Mouse (Mus musculus): ENCODE data around the gene Kif18a. TPM values are rescaled to one million over a fixed set of nuclear protein-coding genes. Genes with fewer than 3 reads are reported as not detected.

The Kif18a gene
- 5.6 and 8.1 TPM in 2 replicates for polyA plus RNA-seq (2015; fragmentation: Nextera tagmentation; extraction: Ambion mirVana)

GRCm38 (mm10) chr2:109280600-109281340 lies at the start of gene Kif18a, which contains the start of gene Mettl15:
Gene Kif18a (plus strand): TSS chr2:109280738.
Gene Mettl15 (minus strand): TSS chr2:109280748.
- Histone ChIP-seq H3K4me1 (replicated peaks) (peaks cover 20% of the 10 kb centered on the region), H3K4me3 (peak within 1 kb of the TSS; percentile 82), H3K9ac (peak within 1 kb of the TSS; percentile 62), H3K36me3 (no peaks in the 10 kb centered on the region), H3K9me3 (no peaks in the 10 kb centered on the region), H3K4me2 (peak within 1 kb of the TSS; percentile 91), H3K27me3 (no peaks in the 10 kb centered on the region), H3K27ac (replicated peaks) (peak within 1 kb of the TSS; percentile 82)
- ATAC-seq (ENCODE audit: low FRiP score, low read depth), result peak; percentile 99
- WGBS, result under 1% methylated on average over 51 of the region's 51 CpGs

GRCm38 (mm10) chr2:109233876-109234275 lies 46.7 kb upstream of the Kif18a start:
- no peak overlapping the region for H3K9ac ChIP-seq
- H3K4me1 ChIP-seq (replicated peaks), result no peaks in the 10 kb centered on the region
- no peaks in the 10 kb centered on the region for H3K9me3 ChIP-seq
- WGBS, result 81% methylated on average over 4 of the region's 4 CpGs
- no peaks in the 10 kb centered on the region for H3K36me3 ChIP-seq
- ATAC-seq (ENCODE audit: low FRiP score, low read depth), result no peak
- H3K4me2 ChIP-seq, result no peak overlapping the region
- H3K27ac ChIP-seq (replicated peaks), result no peak overlapping the region
- no peaks in the 10 kb centered on the region for H3K27me3 ChIP-seq
- no peak overlapping the region for H3K4me3 ChIP-seq

- no peak overlapping the region for H3K4me3 ChIP-seq
- no peak overlapping the region for H3K4me2 ChIP-seq
- H3K9me3 ChIP-seq, result no peaks in the 10 kb centered on the region
- no peaks in the 10 kb centered on the region for H3K36me3 ChIP-seq
- no peaks in the 10 kb centered on the region for H3K4me1 ChIP-seq (replicated peaks)
- ATAC-seq (ENCODE audit: low FRiP score, low read depth), result no peak
- H3K27ac ChIP-seq (replicated peaks), result no peak overlapping the region
- no peaks in the 10 kb centered on the region for H3K27me3 ChIP-seq
- H3K9ac ChIP-seq, result no peak overlapping the region
- 92% methylated on average over 1 of the region's 1 CpGs for WGBS
These were observed 44.8 kb upstream of the Kif18a start for GRCm38 (mm10) chr2:109235741-109236140.

GRCm38 (mm10) chr2:109241947-109242346 lies 38.6 kb upstream of the Kif18a start:
- Histone ChIP-seq H3K4me3 (no peak overlapping the region), H3K4me2 (no peak overlapping the region), H3K27me3 (no peaks in the 10 kb centered on the region), H3K9ac (no peak overlapping the region), H3K4me1 (replicated peaks) (no peaks in the 10 kb centered on the region), H3K27ac (replicated peaks) (no peak overlapping the region), H3K9me3 (no peaks in the 10 kb centered on the region), H3K36me3 (no peaks in the 10 kb centered on the region)
- WGBS, result 70% methylated on average over 3 of the region's 3 CpGs
- no peak for ATAC-seq (ENCODE audit: low FRiP score, low read depth)

- Histone ChIP-seq H3K4me3 (no peak overlapping the region), H3K9me3 (no peaks in the 10 kb centered on the region), H3K36me3 (no peaks in the 10 kb centered on the region), H3K27ac (replicated peaks) (no peak overlapping the region), H3K4me1 (replicated peaks) (no peaks in the 10 kb centered on the region), H3K4me2 (no peak overlapping the region), H3K27me3 (no peaks in the 10 kb centered on the region), H3K9ac (no peak overlapping the region)
- 94% methylated on average over 1 of the region's 1 CpGs for WGBS
- ATAC-seq (ENCODE audit: low FRiP score, low read depth), result no peak
These were observed 17.8 kb upstream of the Kif18a start for GRCm38 (mm10) chr2:109262779-109263178.

- no peak for ATAC-seq (ENCODE audit: low FRiP score, low read depth)
- peaks cover 7% of the 10 kb centered on the region for H3K4me1 ChIP-seq (replicated peaks)
These were observed 7.4 kb upstream of the Kif18a start for GRCm38 (mm10) chr2:109273098-109273497.

GRCm38 (mm10) chr2:109277593-109277992 lies 2.9 kb upstream of the Kif18a start:
- no peak for ATAC-seq (ENCODE audit: low FRiP score, low read depth)
- Histone ChIP-seq H3K36me3 (no peaks in the 10 kb centered on the region), H3K9me3 (no peaks in the 10 kb centered on the region), H3K27me3 (no peaks in the 10 kb centered on the region), H3K9ac (peak overlapping the region; percentile 42), H3K4me3 (peak overlapping the region; percentile 47), H3K4me2 (peak overlapping the region; percentile 65), H3K4me1 (replicated peaks) (peaks cover 20% of the 10 kb centered on the region), H3K27ac (replicated peaks) (peak overlapping the region; percentile 38; the same call in 1 of the 2 replicates)
- 7% methylated on average over 7 of the region's 7 CpGs for WGBS

More at GRCm38 (mm10) chr2:109273098-109273497, 7.4 kb upstream of the Kif18a start:
- H3K4me3 ChIP-seq, result no peak overlapping the region
- no peaks in the 10 kb centered on the region for H3K27me3 ChIP-seq
- 91% methylated on average over 1 of the region's 1 CpGs for WGBS
- no peak overlapping the region for H3K9ac ChIP-seq
- no peaks in the 10 kb centered on the region for H3K36me3 ChIP-seq
- H3K27ac ChIP-seq (replicated peaks), result no peak overlapping the region
- H3K4me2 ChIP-seq, result no peak overlapping the region
- no peaks in the 10 kb centered on the region for H3K9me3 ChIP-seq

GRCm38 (mm10) chr2:109278036-109278435 lies 2.5 kb upstream of the Kif18a start:
- no peaks in the 10 kb centered on the region for H3K9me3 ChIP-seq
- no peaks in the 10 kb centered on the region for H3K27me3 ChIP-seq
- H3K36me3 ChIP-seq, result no peaks in the 10 kb centered on the region
- no peak for ATAC-seq (ENCODE audit: low FRiP score, low read depth)
- peak overlapping the region; percentile 47 for H3K4me3 ChIP-seq
- peaks cover 20% of the 10 kb centered on the region for H3K4me1 ChIP-seq (replicated peaks)
- WGBS, result 1% methylated on average over 16 of the region's 16 CpGs
- H3K9ac ChIP-seq, result peak overlapping the region; percentile 42
- peak overlapping the region; percentile 38; the same call in 1 of the 2 replicates for H3K27ac ChIP-seq (replicated peaks)
- H3K4me2 ChIP-seq, result peak overlapping the region; percentile 65

- H3K27me3 ChIP-seq, result no peaks in the 10 kb centered on the region
These were observed 302 bp upstream of the Kif18a start for GRCm38 (mm10) chr2:109280272-109280599.

GRCm38 (mm10) chr2:109281341-109281690 lies 778 bp downstream of the Kif18a start:
- WGBS, result 0% methylated on average over 1 of the region's 1 CpGs
- peak overlapping the region; percentile 82 for H3K4me3 ChIP-seq
- no peaks in the 10 kb centered on the region for H3K9me3 ChIP-seq
- peaks cover 20% of the 10 kb centered on the region for H3K4me1 ChIP-seq (replicated peaks)
- peak overlapping the region; percentile 91 for H3K4me2 ChIP-seq
- peak overlapping the region; percentile 62 for H3K9ac ChIP-seq
- H3K27ac ChIP-seq (replicated peaks), result peak overlapping the region; percentile 47
- H3K36me3 ChIP-seq, result no peaks in the 10 kb centered on the region
- ATAC-seq (ENCODE audit: low FRiP score, low read depth), result no peak
- H3K27me3 ChIP-seq, result no peaks in the 10 kb centered on the region

More at GRCm38 (mm10) chr2:109280272-109280599, 302 bp upstream of the Kif18a start:
- Histone ChIP-seq H3K9me3 (no peaks in the 10 kb centered on the region), H3K4me1 (replicated peaks) (peaks cover 20% of the 10 kb centered on the region), H3K4me3 (peak overlapping the region; percentile 82), H3K4me2 (peak overlapping the region; percentile 91), H3K36me3 (no peaks in the 10 kb centered on the region), H3K27ac (replicated peaks) (peak overlapping the region; percentile 82), H3K9ac (peak overlapping the region; percentile 62)
- 7% methylated on average over 4 of the region's 4 CpGs for WGBS
- ATAC-seq (ENCODE audit: low FRiP score, low read depth), result no peak

- Histone ChIP-seq H3K9ac (no peak overlapping the region), H3K27me3 (no peaks in the 10 kb centered on the region), H3K4me3 (no peak overlapping the region), H3K27ac (replicated peaks) (no peak overlapping the region), H3K9me3 (no peaks in the 10 kb centered on the region), H3K36me3 (no peaks in the 10 kb centered on the region), H3K4me1 (replicated peaks) (peaks cover 9% of the 10 kb centered on the region), H3K4me2 (no peak overlapping the region)
- ATAC-seq (ENCODE audit: low FRiP score, low read depth), result no peak
- WGBS, result 95% methylated on average over 3 of the region's 3 CpGs
These were observed 3.6 kb downstream of the Kif18a start for GRCm38 (mm10) chr2:109284121-109284520.

GRCm38 (mm10) chr2:109289327-109289726 lies 8.8 kb downstream of the Kif18a start:
- no peaks in the 10 kb centered on the region for H3K4me1 ChIP-seq (replicated peaks)
- H3K9ac ChIP-seq, result no peak overlapping the region
- H3K4me3 ChIP-seq, result no peak overlapping the region
- no peak for ATAC-seq (ENCODE audit: low FRiP score, low read depth)
- 95% methylated on average over 6 of the region's 6 CpGs for whole genome bisulfite sequencing
- no peaks in the 10 kb centered on the region for H3K27me3 ChIP-seq
- H3K4me2 ChIP-seq, result no peak overlapping the region
- no peaks in the 10 kb centered on the region for H3K36me3 ChIP-seq
- no peaks in the 10 kb centered on the region for H3K9me3 ChIP-seq
- H3K27ac ChIP-seq (replicated peaks), result no peak overlapping the region

All from hindbrain, embryonic 15.5 days (tissue).